Mouse (Mus musculus) urinary bladder, postnatal 10 days (tissue): ENCODE measurements around the gene Pcdh7.
A peak's percentile ranks its signal among the peaks of the same experiment; 100 is the strongest.
"Not testable (repeated sequence)": the region's sequence is repeated elsewhere in the genome, so short reads cannot be mapped to it uniquely, and the experiment has no call there.

Source experiments
- DNase-seq: peaks from one replicate; pipeline ENCODE4 v3.0.0; 2022; ENCODE audit warnings: low spot score

The Pcdh7 gene

GRCm38 (mm10) chr5:57717906-57718875 is at the start of gene Pcdh7:
Gene Pcdh7 (plus strand): TSS chr5:57717967.
- DNase-seq: peak; percentile 24

GRCm38 (mm10) chr5:57676970-57677369 is 40.8 kb upstream of the Pcdh7 start:
- DNase-seq: not testable (repeated sequence)

DNA sequence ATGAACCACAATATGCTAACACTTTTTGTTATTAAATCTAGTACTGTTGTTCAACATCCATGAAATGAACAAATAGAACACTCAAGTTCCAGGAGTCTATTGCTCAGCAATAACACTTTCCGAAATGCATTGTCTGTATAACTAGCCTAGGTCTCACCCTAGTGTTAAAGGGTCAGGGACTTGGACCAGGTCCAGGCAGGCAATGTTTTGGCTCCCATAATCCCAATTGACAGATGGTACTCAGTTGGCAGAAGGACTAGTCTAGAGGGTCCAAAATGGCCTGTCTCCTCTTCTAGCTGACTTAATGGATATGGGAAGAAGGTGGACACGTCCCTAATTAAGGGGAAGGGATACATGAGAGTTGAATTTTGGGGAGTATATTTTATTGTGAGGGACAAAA is 9.4 kb upstream of the Pcdh7 start:
- DNase-seq: no peak

DNA sequence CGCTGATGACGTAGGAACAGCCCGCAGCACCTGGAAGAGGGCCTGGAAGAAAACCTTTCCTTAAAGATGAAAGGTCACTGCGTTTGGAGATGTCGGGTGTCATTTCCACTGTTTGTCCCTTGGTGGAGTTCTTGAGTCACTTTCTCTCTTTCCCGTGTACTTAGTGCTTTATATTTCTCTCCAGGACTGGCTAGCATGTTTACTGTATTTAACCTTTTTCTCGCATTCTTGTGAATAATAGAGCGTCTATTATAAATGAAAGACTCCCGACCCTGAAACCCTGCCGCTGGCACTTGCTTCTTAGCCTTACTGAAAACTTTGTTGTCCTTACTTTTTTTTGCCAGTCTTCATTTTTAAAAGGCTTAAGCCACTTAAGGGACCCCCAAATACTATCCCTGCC is 3.8 kb upstream of the Pcdh7 start:
- DNase-seq: no peak

- peak; percentile 13 for DNase-seq
Observed at GRCm38 (mm10) chr5:57714621-57715523, 2.9 kb upstream of the Pcdh7 start.

DNA sequence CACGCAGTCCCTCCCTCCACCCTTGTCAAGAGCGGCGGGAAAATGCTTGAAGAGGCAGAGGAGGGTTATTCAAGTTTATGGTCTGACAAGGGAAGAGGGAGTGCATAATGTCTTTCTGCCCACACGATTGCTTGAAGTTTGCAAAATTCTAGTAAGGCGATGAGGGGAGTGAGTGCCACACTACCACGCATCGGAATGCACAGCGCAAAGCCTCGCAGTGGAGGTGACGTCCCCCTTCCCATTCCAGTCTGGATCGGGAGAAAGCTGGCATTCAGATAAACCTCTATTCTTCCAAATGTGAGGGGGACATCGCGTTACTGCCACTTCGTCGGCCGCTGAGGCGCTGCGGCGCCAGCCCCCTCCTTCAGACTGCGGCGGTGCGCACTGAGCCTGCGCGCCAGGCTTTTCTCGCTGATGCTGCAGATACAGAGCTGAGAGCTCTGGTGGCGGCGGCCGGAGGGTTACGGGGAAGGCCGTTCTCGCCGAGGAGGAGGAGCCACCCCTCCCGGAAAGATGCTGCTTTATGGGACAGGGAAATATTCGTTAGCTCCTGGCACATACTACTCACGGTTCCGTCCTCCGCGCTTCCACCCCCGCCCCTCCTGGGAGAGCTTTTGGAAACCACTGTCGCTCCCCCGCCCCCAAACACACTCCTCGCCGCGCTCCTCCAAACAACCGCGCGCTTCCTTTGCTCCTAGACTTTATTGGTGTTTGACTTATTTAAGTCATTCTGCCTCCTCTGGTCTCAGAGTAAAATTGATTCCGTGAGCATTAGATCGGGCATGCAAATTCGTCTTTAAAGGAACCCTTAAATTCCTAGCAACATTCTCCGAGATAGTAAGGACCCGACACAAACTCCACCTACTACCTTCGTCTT is 2.0 kb upstream of the Pcdh7 start:
- DNase-seq: peak; percentile 38

- DNase-seq: no peak
Observed at GRCm38 (mm10) chr5:57716421-57717237, 1.1 kb upstream of the Pcdh7 start.

- peak; percentile 30 for DNase-seq
Observed at GRCm38 (mm10) chr5:57717238-57717905, 395 bp upstream of the Pcdh7 start.

DNA sequence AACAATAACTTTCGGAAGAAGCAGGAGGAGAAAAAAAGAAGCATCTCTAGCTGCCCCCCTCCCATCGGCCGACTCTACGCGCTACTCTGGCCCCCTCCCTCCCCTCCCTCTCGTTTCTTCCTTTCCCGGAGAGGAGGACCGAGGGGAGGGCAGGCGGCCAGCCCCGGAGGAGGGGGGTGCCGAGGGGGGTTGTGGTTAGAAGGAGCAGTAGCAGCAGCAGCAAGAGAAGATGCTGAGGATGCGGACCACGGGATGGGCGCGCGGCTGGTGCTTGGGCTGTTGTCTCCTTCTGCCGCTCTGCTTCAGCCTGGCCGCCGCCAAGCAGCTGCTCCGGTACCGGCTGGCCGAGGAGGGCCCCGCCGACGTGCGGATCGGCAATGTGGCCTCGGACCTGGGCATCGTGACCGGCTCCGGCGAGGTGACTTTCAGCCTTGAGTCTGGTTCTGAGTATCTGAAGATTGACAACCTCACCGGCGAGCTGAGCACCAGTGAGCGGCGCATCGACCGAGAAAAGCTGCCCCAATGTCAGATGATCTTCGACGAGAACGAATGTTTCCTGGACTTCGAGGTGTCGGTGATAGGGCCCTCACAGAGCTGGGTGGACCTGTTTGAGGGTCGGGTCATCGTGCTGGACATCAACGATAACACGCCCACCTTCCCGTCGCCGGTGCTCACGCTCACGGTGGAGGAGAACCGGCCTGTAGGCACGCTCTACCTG is 1.3 kb downstream of the Pcdh7 start:
- no peak for DNase-seq

DNA sequence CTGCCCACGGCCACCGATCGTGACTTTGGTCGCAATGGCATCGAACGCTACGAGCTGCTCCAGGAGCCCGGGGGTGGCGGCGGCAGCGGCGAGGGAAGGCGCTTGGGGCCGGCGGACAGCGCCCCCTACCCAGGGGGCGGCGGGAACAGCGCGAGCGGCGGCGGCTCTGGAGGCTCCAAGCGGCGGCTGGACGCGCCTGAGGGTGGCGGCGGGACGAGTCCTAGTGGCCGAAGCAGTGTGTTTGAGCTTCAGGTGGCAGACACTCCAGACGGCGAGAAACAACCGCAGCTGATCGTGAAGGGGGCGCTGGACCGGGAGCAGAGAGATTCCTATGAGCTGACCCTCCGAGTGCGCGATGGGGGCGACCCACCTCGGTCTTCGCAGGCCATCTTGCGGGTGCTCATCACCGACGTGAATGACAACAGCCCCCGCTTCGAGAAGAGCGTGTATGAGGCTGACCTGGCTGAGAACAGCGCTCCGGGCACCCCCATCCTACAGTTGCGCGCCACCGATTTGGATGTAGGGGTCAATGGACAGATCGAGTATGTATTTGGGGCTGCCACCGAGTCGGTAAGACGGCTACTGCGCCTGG is 1.9 kb downstream of the Pcdh7 start:
- DNase-seq: no peak

- DNase-seq: no peak
Observed at GRCm38 (mm10) chr5:57720206-57720880, 2.6 kb downstream of the Pcdh7 start.

DNA sequence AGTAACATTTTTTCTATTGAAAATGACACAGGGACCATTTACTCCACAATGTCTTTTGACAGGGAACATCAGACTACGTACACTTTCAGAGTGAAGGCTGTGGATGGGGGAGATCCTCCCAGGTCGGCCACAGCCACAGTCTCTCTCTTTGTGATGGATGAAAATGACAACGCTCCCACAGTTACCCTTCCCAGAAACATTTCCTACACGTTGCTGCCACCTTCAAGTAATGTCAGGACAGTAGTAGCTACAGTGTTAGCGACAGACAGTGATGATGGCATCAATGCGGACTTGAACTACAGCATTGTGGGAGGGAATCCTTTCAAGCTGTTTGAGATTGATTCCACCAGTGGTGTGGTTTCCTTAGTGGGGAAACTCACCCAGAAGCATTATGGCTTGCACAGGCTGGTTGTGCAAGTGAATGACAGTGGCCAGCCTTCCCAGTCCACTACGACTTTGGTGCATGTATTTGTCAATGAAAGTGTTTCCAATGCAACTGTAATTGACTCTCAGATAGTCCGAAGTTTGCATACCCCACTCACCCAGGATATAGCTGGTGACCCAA is 3.5 kb downstream of the Pcdh7 start:
- no peak for DNase-seq

- no peak for DNase-seq
Observed at GRCm38 (mm10) chr5:57721927-57722326, 4.2 kb downstream of the Pcdh7 start.

GRCm38 (mm10) chr5:57733451-57733850 is 15.7 kb downstream of the Pcdh7 start:
- no peak for DNase-seq

- DNase-seq: no peak
Observed at GRCm38 (mm10) chr5:57735723-57736122, 18.0 kb downstream of the Pcdh7 start.

- no peak for DNase-seq
Observed at GRCm38 (mm10) chr5:57742924-57743323, 25.2 kb downstream of the Pcdh7 start.

DNA sequence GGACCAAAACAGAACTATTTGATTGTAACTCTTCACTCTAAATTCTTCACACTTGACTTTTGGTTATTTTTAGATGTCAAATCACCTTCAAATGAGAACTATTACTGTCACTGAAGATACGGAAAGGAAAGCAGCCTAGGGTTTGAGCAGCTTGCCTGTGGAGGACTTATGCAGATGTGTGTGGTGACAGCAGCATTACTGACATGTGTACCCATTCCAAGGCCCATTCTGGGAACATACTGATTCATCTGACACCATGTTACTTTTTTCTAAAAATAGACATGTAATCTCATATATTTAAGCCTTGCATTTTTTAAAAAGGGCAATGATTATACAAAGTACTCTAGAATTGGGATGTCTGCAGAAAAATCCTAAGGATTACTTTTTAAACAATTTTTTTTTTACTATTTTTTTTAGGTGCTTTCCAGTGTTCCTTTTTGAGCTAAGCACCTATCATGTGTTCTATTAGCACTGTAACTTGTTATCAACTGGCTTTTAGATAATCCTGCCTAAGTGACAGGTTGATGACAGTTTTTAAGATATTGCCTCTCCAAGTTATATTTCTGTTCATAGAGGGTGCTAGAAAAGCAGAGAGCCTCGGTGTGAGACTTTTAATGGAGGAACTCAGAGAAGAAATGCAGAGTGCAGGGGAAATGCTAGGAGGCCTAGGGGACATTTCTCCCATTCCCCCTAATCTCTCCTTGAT is 26.3 kb downstream of the Pcdh7 start:
- no peak for DNase-seq

DNA sequence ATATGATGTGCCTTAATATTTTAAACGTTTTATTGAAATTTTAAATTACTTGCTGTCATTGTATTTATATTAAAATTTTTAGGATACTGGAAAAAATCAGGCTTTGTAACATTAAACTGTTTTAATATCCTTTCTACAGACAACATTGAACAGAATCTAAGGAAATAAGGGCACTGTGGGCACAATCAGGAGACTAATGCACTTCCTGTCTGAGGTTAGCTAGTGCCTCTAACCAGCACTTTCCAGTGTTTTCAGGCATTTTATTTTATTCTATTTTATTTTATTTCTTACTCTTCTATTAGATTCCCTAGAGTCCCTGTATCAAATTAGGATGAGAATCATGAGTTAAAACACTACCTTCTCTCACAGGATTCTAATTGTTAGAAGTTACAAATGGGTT is 28.1 kb downstream of the Pcdh7 start:
- no peak for DNase-seq
